Mouse (Mus musculus): ENCODE measurements around the gene Bpifa2.

- TF ChIP-seq EP300 (IDR thresholded peaks at IDR 0.05): no peak
- no peak for TF ChIP-seq CTCF (IDR thresholded peaks at IDR 0.05)
These were observed 50.6 kb downstream of the Bpifa2 start for GRCm38 (mm10) chr2:154058690-154059089.
